Mouse (Mus musculus): Measurements from ENCODE around the gene Lcmt1. TPM values are rescaled to one million over a fixed set of nuclear protein-coding genes. Genes with fewer than 3 reads are reported as not detected.

Gene Lcmt1
- total and polyA plus RNA-seq, 3 experiments = 26.4 to 34.8 (median 27.6) TPM

DNA sequence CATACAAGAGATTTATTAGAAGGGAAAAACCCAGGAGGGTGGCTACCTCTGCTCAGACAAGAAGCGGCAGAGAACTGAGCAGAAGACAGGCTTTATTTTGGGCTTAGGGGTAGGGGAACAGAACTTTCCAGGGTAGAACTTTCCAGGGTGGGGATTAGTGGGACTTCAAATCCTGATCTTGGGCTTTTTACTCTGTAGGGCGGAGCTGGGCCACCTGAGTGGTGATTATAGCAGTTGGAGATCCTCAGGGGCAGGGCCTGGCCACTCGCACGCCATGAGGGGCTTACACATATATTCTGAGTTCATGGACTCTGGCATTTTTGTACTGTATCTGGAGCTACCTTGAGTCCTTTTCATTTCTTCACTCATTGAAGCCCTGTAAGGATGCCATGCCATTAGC lies 91.7 kb downstream of the Lcmt1 start:
- Histone ChIP-seq H3K27me3 (replicated peaks) (peaks cover under 1% of the 10 kb centered on the region), H3K79me2 (replicated peaks; ENCODE audit: control insufficient read depth, extremely low read depth, insufficient read depth, poor library complexity, severe bottlenecking) (no peaks in the 10 kb centered on the region), H3K9me3 (replicated peaks; ENCODE audit: low read length) (no peaks in the 10 kb centered on the region), H3K4me1 (ENCODE audit: control insufficient read depth in 1 of 2, insufficient read depth in 2 of 2) (0 out of 4 replicates have a peak, but pooled peaks cover 0 to 4% of the 10 kb centered on the region in 2 experiments), H3K27ac (ENCODE audit: insufficient read depth, low read depth) (no peak overlapping the region), H3K9ac (ENCODE audit: insufficient read depth, low read depth) (no peak overlapping the region), H3K4me3 (replicated peaks in 1 of 3; ENCODE audit: low read depth in 2 of 3, low read length in 2 of 3, poor library complexity in 1 of 3) (no peak overlapping the region), H3K4me2 (ENCODE audit: insufficient read depth, low read depth, poor library complexity, severe bottlenecking) (no peak overlapping the region), H3K36me3 (replicated peaks in 1 of 2; ENCODE audit: control insufficient read depth in 1 of 2, insufficient read depth in 1 of 2, low read length in 1 of 2) (no peaks in the 10 kb centered on the region)
- dilution Hi-C loops (cut with MboI; ENCODE audit: extremely low pct_ligation_motif_present, extremely low pct_unique_long_range_greater_than_20kb, low sequenced_read_pairs) = no loop called here
- no peak for TF ChIP-seq NRF1 (IDR thresholded peaks at IDR 0.05; ENCODE audit: low read depth, low read length)
- TF ChIP-seq MAX (IDR thresholded peaks at IDR 0.05; ENCODE audit: low read length) = no peak
- no peak for TF ChIP-seq ZC3H11A (IDR thresholded peaks at IDR 0.05; ENCODE audit: low read depth, low read length)
- no peak for TF ChIP-seq NELFE (IDR thresholded peaks at IDR 0.05; ENCODE audit: low read depth, low read length)
- TF ChIP-seq MAZ (IDR thresholded peaks at IDR 0.05; ENCODE audit: low read depth, low read length) = no peak
- TF ChIP-seq POLR2AphosphoS2 (IDR thresholded peaks at IDR 0.05; ENCODE audit: low read depth, low read length) = no peak
- TF ChIP-seq EP300 (IDR thresholded peaks at IDR 0.05; ENCODE audit: low read length) = no peak
- TF ChIP-seq E2F4 (IDR thresholded peaks at IDR 0.05; ENCODE audit: insufficient replicate concordance, low read depth, low read length) = no peak
- TF ChIP-seq USF2 (conservative IDR thresholded peaks at IDR 0.05; ENCODE audit: low read depth, low read length) = no peak
- TF ChIP-seq HCFC1 (IDR thresholded peaks at IDR 0.05; ENCODE audit: low read depth, low read length) = no peak
- no peak for TF ChIP-seq CHD2 (IDR thresholded peaks at IDR 0.05; ENCODE audit: low read length)
- TF ChIP-seq BHLHE40 (IDR thresholded peaks at IDR 0.05; ENCODE audit: low read depth, low read length) = no peak
- TF ChIP-seq RAD21 (IDR thresholded peaks at IDR 0.05; ENCODE audit: low read depth, low read length) = no peak
- in situ Hi-C loops (cut with MboI; ENCODE audit: low pct_ligation_motif_present, low pct_unique_long_range_greater_than_20kb, low sequenced_read_pairs) = loop anchor here (10.0 kb wide), 1 partner anchor 447 kb away; no protein-coding TSS in a partner anchor
- DNase-seq (ENCODE audit: extremely low read depth) = no peak

GRCm38 (mm10) chr7:123462070-123462501 lies 92.5 kb downstream of the Lcmt1 start, which contains the start of gene Aqp8:
Gene Aqp8, plus strand, starts transcription at chr7:123462291.
- 0 out of 4 replicates have a peak, but pooled peaks cover 0 to 4% of the 10 kb centered on the region in 2 experiments for H3K4me1 ChIP-seq (ENCODE audit: control insufficient read depth in 1 of 2, insufficient read depth in 2 of 2)
- DNase-seq (ENCODE audit: extremely low read depth) = no peak
- H3K9ac ChIP-seq (ENCODE audit: insufficient read depth, low read depth) = no peak within 1 kb of the TSS
- dilution Hi-C loops (cut with MboI; ENCODE audit: extremely low pct_ligation_motif_present, extremely low pct_unique_long_range_greater_than_20kb, low sequenced_read_pairs) = no loop called here
- H3K79me2 ChIP-seq (replicated peaks; ENCODE audit: control insufficient read depth, extremely low read depth, insufficient read depth, poor library complexity, severe bottlenecking) = no peaks in the 10 kb centered on the region
- TF ChIP-seq CHD2 (IDR thresholded peaks at IDR 0.05; ENCODE audit: low read length) (no peak), E2F4 (IDR thresholded peaks at IDR 0.05; ENCODE audit: insufficient replicate concordance, low read depth, low read length) (no peak), MAFK (IDR thresholded peaks at IDR 0.05; ENCODE audit: insufficient replicate concordance, low read length) (no peak), ETS1 (conservative IDR thresholded peaks at IDR 0.05; ENCODE audit: low read depth, low read length) (no peak), KAT2A (IDR thresholded peaks at IDR 0.05; ENCODE audit: insufficient replicate concordance, low read length) (no peak), EP300 (IDR thresholded peaks at IDR 0.05; ENCODE audit: low read length) (no peak), NELFE (IDR thresholded peaks at IDR 0.05; ENCODE audit: low read depth, low read length) (no peak), MYC (IDR thresholded peaks at IDR 0.05; ENCODE audit: low read depth, low read length) (no peak)
- in situ Hi-C loops (cut with MboI; ENCODE audit: low pct_ligation_motif_present, low pct_unique_long_range_greater_than_20kb, low sequenced_read_pairs) = loop anchor here (10.0 kb wide), 1 partner anchor 447 kb away; no protein-coding TSS in a partner anchor
- H3K4me2 ChIP-seq (ENCODE audit: insufficient read depth, low read depth, poor library complexity, severe bottlenecking) = no peak within 1 kb of the TSS
- peaks cover 5% of the 10 kb centered on the region for H3K27me3 ChIP-seq (replicated peaks)
- H3K9me3 ChIP-seq (replicated peaks; ENCODE audit: low read length) = no peaks in the 10 kb centered on the region
- H3K27ac ChIP-seq (ENCODE audit: insufficient read depth, low read depth) = no peak within 1 kb of the TSS
- H3K4me3 ChIP-seq (replicated peaks in 1 of 3; ENCODE audit: low read depth in 2 of 3, low read length in 2 of 3, poor library complexity in 1 of 3) = no peak within 1 kb of the TSS
- no peaks in the 10 kb centered on the region for H3K36me3 ChIP-seq (replicated peaks in 1 of 2; ENCODE audit: control insufficient read depth in 1 of 2, insufficient read depth in 1 of 2, low read length in 1 of 2)
